Mouse (Mus musculus) thymus, adult 2 months (tissue): Measurements from ENCODE around the gene Myo18a.

ENCODE experiments used
- CTCF ChIP-seq: fragments of 200-500 bp; IDR thresholded peaks from 2 replicates; pipeline ENCODE4 v1.5.1; 2012; ENCODE audit warnings: mild to moderate bottlenecking, control low read depth, low read length, moderate library complexity, borderline replicate concordance; ENCODE audit not compliant: control insufficient read depth, poor library complexity, insufficient read depth; ENCODE audit errors: extremely low read depth
- POLR2A ChIP-seq: fragments of 200-500 bp; IDR thresholded peaks from 2 replicates; pipeline ENCODE4 v1.6.1; 2012; ENCODE audit warnings: mild to moderate bottlenecking, low read length, control low read depth, moderate library complexity; ENCODE audit not compliant: control insufficient read depth, poor library complexity, insufficient read depth; ENCODE audit errors: extremely low read depth

GRCm38 (mm10) chr11:77832541-77832940 lies 69.5 kb downstream of the Myo18a start:
- no peak for TF ChIP-seq CTCF
- TF ChIP-seq POLR2A: no peak
